Mouse (Mus musculus) hindbrain, embryonic 12.5 days (tissue): Measurements from ENCODE around the gene Tas1r2. TPM values are rescaled to one million over a fixed set of nuclear protein-coding genes. Genes with fewer than 3 reads are reported as not detected.

Experiments
- ATAC-seq: fragments of 200-750 bp; cut with Nextera tagmentation; 2 replicates; pipeline ENCODE4 v1.8.0; 2017; ENCODE audit warnings: moderate TSS enrichment; ENCODE audit not compliant: low FRiP score
- H3K27ac ChIP-seq: fragments of 300-500 bp; sonication (generic); 2 replicates; pipeline ENCODE4 v1.5.1; 2016; ENCODE audit warnings: mild to moderate bottlenecking
- H3K27me3 ChIP-seq: fragments of 300-500 bp; sonication (generic); 2 replicates; pipeline ENCODE4 v1.6.1; 2016; ENCODE audit warnings: mild to moderate bottlenecking
- H3K36me3 ChIP-seq: fragments of 300-500 bp; sonication (generic); 2 replicates; pipeline ENCODE4 v1.6.1; 2016; ENCODE audit warnings: mild to moderate bottlenecking
- H3K4me1 ChIP-seq: fragments of 300-500 bp; sonication (generic); 2 replicates; pipeline ENCODE4 v1.6.1; 2016
- H3K4me2 ChIP-seq: fragments of 300-500 bp; sonication (generic); replicated peaks from 2 replicates; pipeline ENCODE4 v1.6.1; 2016; ENCODE audit warnings: mild to moderate bottlenecking
- H3K4me3 ChIP-seq: fragments of 300-500 bp; sonication (generic); 2 replicates; pipeline ENCODE4 v1.5.1; 2016; ENCODE audit warnings: mild to moderate bottlenecking
- H3K9ac ChIP-seq: fragments of 300-500 bp; sonication (generic); 2 replicates; pipeline ENCODE4 v1.6.1; 2016; ENCODE audit warnings: mild to moderate bottlenecking, moderate library complexity
- H3K9me3 ChIP-seq: fragments of 300-500 bp; sonication (generic); replicated peaks from 2 replicates; pipeline ENCODE4 v1.6.1; 2016; ENCODE audit warnings: mild to moderate bottlenecking
- WGBS: fragments of 180-500 bp; shearing (Covaris S2); methylation state at CpG from one replicate; pipeline ENCODE4 v1.1.7; 2016; 5-methylcytosine and 5-hydroxymethylcytosine counted together
- polyA plus RNA-seq: library from polyadenylated mRNA; unstranded; fragments of >200 nt; fragmentation: Nextera tagmentation; extraction: Ambion mirVana; gene quantifications from 2 replicates; pipeline ENCODE4 v1.2.1, GENCODE M21; 2016

Tas1r2 gene
- polyA plus RNA-seq, 1 experiment from 2014 or later, result not detected

DNA sequence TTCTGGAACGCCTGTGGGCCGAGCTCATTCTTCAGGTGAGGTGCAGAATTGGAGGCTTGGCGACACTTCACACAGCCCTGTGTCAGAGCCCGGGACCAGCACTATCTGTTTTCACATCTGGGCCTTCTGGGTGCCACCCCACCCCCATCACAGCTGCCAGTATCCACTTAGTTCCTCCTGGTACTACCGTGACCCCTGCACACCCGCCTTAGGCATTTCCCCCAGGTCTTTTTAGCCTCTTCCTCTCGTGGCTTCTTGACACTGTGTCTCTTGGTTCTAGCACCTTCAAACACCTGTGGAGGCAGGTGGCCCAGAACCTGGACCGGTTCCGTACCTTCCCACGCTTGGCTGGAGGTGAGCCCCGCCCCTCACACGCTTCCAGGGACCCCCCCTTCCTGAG lies 13.0 kb upstream of the Tas1r2 start:
- WGBS, result 67% methylated on average over 12 of the region's 12 CpGs
- Histone ChIP-seq H3K27me3 (peaks cover 29% of the 10 kb centered on the region), H3K36me3 (0 out of 2 replicates have a peak, but pooled peaks cover 7% of the 10 kb centered on the region), H3K9me3 (no peaks in the 10 kb centered on the region), H3K4me2 (no peak overlapping the region), H3K9ac (no peak overlapping the region; the same call in 1 of the 2 replicates), H3K4me1 (peaks cover 40% of the 10 kb centered on the region), H3K4me3 (no peak overlapping the region), H3K27ac (peak overlapping the region; percentile 68; the same call in 1 of the 2 replicates)
- ATAC-seq, result peak; percentile 15; the same call in 1 of the 2 replicates

DNA sequence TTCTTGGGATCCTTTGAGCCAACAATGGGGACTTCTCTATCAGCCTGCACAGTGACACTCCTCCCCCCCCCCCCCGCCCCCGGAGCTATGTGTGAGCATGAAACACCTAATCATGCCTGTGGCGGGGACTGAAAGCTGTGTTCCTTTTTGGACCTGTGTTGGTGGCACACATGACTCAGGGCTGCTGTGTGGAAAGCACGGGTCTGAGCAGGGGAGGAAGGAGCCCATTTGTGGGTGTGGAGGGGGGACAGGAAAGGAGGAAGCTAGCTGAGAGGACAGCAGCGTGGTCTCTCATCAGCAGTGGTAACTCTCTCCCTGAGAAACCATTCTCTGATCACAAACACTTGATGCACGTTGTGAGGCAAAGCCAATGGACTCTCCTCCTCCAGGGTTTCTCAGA lies 12.6 kb upstream of the Tas1r2 start:
- Histone ChIP-seq H3K27ac (no peak overlapping the region), H3K36me3 (0 out of 2 replicates have a peak, but pooled peaks cover 7% of the 10 kb centered on the region), H3K4me1 (peaks cover 40% of the 10 kb centered on the region), H3K4me2 (no peak overlapping the region), H3K4me3 (no peak overlapping the region), H3K27me3 (peaks cover 29% of the 10 kb centered on the region), H3K9ac (no peak overlapping the region), H3K9me3 (no peaks in the 10 kb centered on the region)
- no peak for ATAC-seq
- 52% methylated on average over 6 of the region's 6 CpGs for WGBS

DNA sequence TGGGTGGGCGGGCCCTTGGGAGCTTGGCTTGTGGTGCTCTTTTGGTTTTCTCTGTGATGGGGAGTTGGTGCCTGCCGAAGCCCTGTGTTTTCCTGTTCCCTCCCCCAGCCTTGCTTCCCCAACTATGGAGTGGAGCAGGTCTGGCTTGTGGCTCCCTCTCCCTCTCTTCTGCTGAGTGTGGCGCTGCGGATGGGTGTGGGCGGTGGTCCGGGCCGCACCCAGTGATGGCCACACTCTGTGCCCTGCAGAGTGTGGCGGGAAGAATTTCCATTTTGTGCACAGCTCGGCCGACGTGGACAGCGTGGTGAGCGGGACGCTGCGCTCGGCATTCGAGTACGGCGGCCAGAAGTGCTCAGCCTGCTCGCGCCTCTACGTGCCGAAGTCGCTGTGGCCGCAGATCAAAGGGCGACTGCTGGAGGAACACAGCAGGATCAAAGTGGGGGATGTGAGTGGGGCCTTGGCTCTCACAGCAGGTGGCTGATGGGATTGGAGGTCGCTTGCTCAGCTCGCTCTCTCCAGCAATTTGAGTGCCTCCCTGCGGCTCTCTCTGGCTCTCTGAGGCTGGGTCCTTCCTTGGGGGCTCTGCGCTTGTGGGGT lies 11.4 kb upstream of the Tas1r2 start:
- ATAC-seq, result no peak
- 0 out of 2 replicates have a peak, but pooled peaks cover 7% of the 10 kb centered on the region for H3K36me3 ChIP-seq
- no peaks in the 10 kb centered on the region for H3K9me3 ChIP-seq
- H3K4me3 ChIP-seq, result peak overlapping the region; percentile 20; the same call in 1 of the 2 replicates
- H3K27ac ChIP-seq, result no peak overlapping the region
- WGBS, result 1% methylated on average over 30 of the region's 30 CpGs
- peak overlapping the region; percentile 53 for H3K4me2 ChIP-seq
- peaks cover 29% of the 10 kb centered on the region for H3K27me3 ChIP-seq
- H3K4me1 ChIP-seq, result peaks cover 40% of the 10 kb centered on the region
- H3K9ac ChIP-seq, result peak overlapping the region; percentile 13

- no peak overlapping the region for H3K4me3 ChIP-seq
- H3K36me3 ChIP-seq, result peaks cover 18% of the 10 kb centered on the region; the same call in 1 of the 2 replicates
- no peak overlapping the region for H3K27ac ChIP-seq
- no peak overlapping the region for H3K9ac ChIP-seq
- peaks cover 40% of the 10 kb centered on the region for H3K4me1 ChIP-seq
- no peak for ATAC-seq
- 13% methylated on average over 9 of the region's 9 CpGs for WGBS
- H3K9me3 ChIP-seq, result no peaks in the 10 kb centered on the region
- H3K27me3 ChIP-seq, result peaks cover 29% of the 10 kb centered on the region
- no peak overlapping the region for H3K4me2 ChIP-seq
Observed at GRCm38 (mm10) chr4:139643972-139644371, 9.4 kb upstream of the Tas1r2 start.

- no peak overlapping the region for H3K4me2 ChIP-seq
- no peak for ATAC-seq
- WGBS, result 85% methylated on average over 7 of the region's 7 CpGs
Observed at GRCm38 (mm10) chr4:139646916-139647315, 6.4 kb upstream of the Tas1r2 start.

DNA sequence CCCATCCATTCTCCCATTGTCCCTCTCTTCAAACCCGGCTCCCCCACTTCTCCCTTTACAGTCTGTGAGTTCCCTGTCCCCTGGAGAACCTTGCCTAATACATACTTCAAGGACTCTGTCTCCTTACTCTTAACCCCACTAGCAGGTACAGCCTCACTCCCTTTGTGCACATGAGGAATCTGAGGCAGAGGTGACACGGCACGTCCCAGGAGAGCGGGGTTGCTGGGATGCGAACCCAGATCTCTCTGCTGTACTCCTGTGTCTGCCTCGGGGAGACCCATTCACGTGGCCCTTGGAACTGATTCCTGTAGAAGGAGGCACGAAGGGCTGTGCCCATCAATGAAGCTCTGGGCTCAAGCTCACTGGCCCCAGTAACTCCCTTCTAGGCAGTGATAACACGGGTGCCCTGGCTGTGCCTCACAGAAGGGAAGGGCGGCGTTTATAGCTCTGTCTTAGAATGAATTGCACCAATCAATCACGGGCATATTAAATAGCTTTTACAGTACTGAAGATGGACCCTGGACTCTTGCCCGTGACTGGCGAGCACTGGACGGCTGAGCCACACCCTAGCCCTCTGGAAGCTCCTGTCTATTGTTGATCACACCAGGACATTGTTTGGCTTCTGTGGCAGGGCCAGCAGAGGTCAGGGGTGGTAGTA lies 3.1 kb upstream of the Tas1r2 start:
- Histone ChIP-seq H3K9me3 (no peaks in the 10 kb centered on the region), H3K36me3 (peaks cover 12% of the 10 kb centered on the region; the same call in 1 of the 2 replicates), H3K4me1 (peaks cover 6% of the 10 kb centered on the region), H3K4me2 (no peak overlapping the region), H3K9ac (no peak overlapping the region), H3K4me3 (no peak overlapping the region), H3K27ac (no peak overlapping the region), H3K27me3 (peaks cover 7% of the 10 kb centered on the region; the same call in 1 of the 2 replicates)
- 78% methylated on average over 15 of the region's 15 CpGs for WGBS
- no peak for ATAC-seq

More at GRCm38 (mm10) chr4:139646916-139647315, 6.4 kb upstream of the Tas1r2 start:
- Histone ChIP-seq H3K9me3 (no peaks in the 10 kb centered on the region), H3K4me3 (no peak overlapping the region), H3K4me1 (peaks cover 19% of the 10 kb centered on the region), H3K36me3 (peaks cover 19% of the 10 kb centered on the region; the same call in 1 of the 2 replicates), H3K27ac (no peak overlapping the region), H3K27me3 (peaks cover 17% of the 10 kb centered on the region), H3K9ac (no peak overlapping the region)

- H3K4me2 ChIP-seq, result no peak overlapping the region
- no peak overlapping the region for H3K9ac ChIP-seq
- no peak overlapping the region for H3K4me3 ChIP-seq
- 56% methylated on average over 11 of the region's 11 CpGs for WGBS
- 0 out of 2 replicates have a peak, but pooled peaks have one; percentile 29 for ATAC-seq
- H3K9me3 ChIP-seq, result no peaks in the 10 kb centered on the region
- peaks cover 6% of the 10 kb centered on the region for H3K4me1 ChIP-seq
- no peak overlapping the region for H3K27ac ChIP-seq
- H3K36me3 ChIP-seq, result peaks cover 12% of the 10 kb centered on the region; the same call in 1 of the 2 replicates
- peaks cover 7% of the 10 kb centered on the region; the same call in 1 of the 2 replicates for H3K27me3 ChIP-seq
Observed at GRCm38 (mm10) chr4:139650907-139651306, 2.4 kb upstream of the Tas1r2 start.

GRCm38 (mm10) chr4:139661897-139662296 lies 8.6 kb downstream of the Tas1r2 start:
- WGBS, result 90% methylated on average over 14 of the region's 14 CpGs
- H3K9me3 ChIP-seq, result peaks cover 5% of the 10 kb centered on the region; the same call in 1 of the 2 replicates
- H3K4me3 ChIP-seq, result no peak overlapping the region
- H3K4me2 ChIP-seq, result no peak overlapping the region
- peaks cover 5% of the 10 kb centered on the region for H3K27me3 ChIP-seq
- no peak overlapping the region for H3K9ac ChIP-seq
- no peak for ATAC-seq
- H3K27ac ChIP-seq, result no peak overlapping the region
- no peaks in the 10 kb centered on the region for H3K4me1 ChIP-seq
- H3K36me3 ChIP-seq, result no peaks in the 10 kb centered on the region

DNA sequence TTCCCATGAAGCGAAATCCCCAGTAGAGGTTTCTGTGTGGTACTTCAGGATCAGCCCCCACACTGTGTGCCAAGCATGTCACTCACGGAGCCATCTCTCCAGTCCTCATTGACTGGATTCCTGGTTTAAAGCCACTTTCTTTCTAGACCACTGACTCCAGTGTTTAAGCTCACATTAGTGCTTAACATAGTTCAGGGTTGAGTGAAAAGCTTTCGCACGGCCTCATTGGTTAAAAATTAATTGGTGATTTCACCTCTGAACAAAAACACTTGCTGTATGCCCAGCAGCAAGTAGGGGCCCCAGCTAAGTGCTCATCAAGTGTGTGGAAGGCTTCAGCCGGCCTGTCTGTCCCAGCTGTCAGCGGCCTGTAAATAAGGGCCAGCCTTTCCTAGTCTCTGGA lies 14.3 kb downstream of the Tas1r2 start:
- Histone ChIP-seq H3K4me3 (no peak overlapping the region), H3K27ac (no peak overlapping the region), H3K36me3 (no peaks in the 10 kb centered on the region), H3K4me2 (no peak overlapping the region), H3K9ac (no peak overlapping the region), H3K27me3 (peaks cover 7% of the 10 kb centered on the region), H3K9me3 (0 out of 2 replicates have a peak, but pooled peaks cover 3% of the 10 kb centered on the region), H3K4me1 (no peaks in the 10 kb centered on the region)
- WGBS, result 54% methylated on average over 6 of the region's 6 CpGs
- no peak for ATAC-seq

DNA sequence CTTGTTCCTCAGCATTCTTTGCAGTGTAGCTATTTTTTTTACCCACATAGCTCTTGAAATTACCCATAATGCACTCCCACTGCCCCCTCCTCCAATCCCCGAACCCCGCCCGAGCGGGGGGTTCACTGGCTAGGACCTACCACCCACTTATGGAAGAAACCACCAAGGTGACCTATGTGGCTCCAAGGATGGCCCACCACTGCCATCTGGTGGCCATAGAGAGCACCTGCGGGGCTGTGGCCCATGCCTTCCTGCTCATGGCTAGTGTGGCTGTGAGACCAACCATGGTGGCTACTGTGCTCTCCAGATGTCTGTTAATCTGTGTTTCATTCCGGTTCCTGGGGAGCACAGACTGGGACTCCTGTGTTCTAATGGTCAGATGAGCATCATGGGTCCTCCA lies 16.5 kb downstream of the Tas1r2 start:
- Histone ChIP-seq H3K4me3 (no peak overlapping the region), H3K27me3 (peaks cover 8% of the 10 kb centered on the region; the same call in 1 of the 2 replicates), H3K9ac (no peak overlapping the region), H3K4me1 (no peaks in the 10 kb centered on the region), H3K36me3 (no peaks in the 10 kb centered on the region), H3K4me2 (no peak overlapping the region), H3K27ac (no peak overlapping the region), H3K9me3 (0 out of 2 replicates have a peak, but pooled peaks cover 3% of the 10 kb centered on the region)
- peak; percentile 48; the same call in 1 of the 2 replicates for ATAC-seq
- WGBS, result 21% methylated on average over 6 of the region's 6 CpGs

- H3K9me3 ChIP-seq, result peaks cover 21% of the 10 kb centered on the region
- 49% methylated on average over 9 of the region's 9 CpGs for WGBS
- no peak overlapping the region for H3K27ac ChIP-seq
- no peak overlapping the region for H3K4me2 ChIP-seq
- H3K4me1 ChIP-seq, result peaks cover 6% of the 10 kb centered on the region; the same call in 1 of the 2 replicates
- H3K27me3 ChIP-seq, result peaks cover 13% of the 10 kb centered on the region; the same call in 1 of the 2 replicates
- no peak for ATAC-seq
- H3K9ac ChIP-seq, result no peak overlapping the region
- H3K4me3 ChIP-seq, result no peak overlapping the region
- H3K36me3 ChIP-seq, result no peaks in the 10 kb centered on the region
Observed at GRCm38 (mm10) chr4:139675696-139676095, 22.4 kb downstream of the Tas1r2 start.
